14 mouse cellular contexts compared by ENCODE assay signal in the genomic region with DNA sequence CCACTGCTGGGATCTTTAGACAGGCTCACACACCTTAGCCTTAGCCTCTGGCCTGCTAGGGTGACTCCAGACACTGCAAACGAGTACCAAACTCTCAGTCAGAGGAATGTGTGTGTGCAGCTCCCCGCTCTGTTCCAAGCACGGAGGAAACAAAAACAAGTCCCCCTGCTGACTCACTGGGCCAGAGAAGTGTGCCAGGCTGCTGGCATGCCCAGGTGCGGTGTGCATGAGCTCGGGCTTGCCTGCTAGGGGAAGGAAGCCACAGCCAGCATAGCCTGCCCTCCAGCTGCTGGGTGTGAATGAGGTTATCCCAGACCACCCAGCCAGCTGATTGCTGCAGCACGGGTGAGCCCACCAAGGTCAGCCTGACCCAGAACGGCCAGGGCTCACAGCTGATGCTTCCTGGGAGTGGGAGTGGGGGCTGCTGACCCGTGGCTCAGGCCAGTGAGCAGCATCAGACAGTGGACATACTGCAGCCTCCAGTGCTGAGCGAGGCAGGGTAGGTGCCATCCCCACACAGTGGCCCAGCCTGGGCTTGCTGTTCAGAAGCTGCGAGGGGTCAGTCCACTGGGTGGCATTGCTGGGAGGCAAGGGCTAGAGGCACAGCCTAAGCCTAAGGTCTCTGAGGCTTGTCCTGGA. TPM values are rescaled to one million over a fixed set of nuclear protein-coding genes. Genes with fewer than 3 reads are reported as not detected.
DNase-seq lines count a peak whose midpoint lies in the region; ATAC-seq and TF ChIP-seq lines count a peak whose summit lies in the region.
"Had no signal": no experiment of that assay in that cellular context is flagged by ENCODE, and none has a peak within 500 bp of the region (broad histone marks: within the 10 kb centered on the region; RNA-seq: fewer than 3 reads in every experiment).

No protein-coding gene starts in this region.

- no peaks in the 10 kb centered on the region for H3K4me1 ChIP-seq in kidney, postnatal 0 days (replicated peaks; ENCODE audit: insufficient read depth, low read length)
- H3K4me1 ChIP-seq in intestine, embryonic 15.5 days (replicated peaks) = no peaks in the 10 kb centered on the region
- H3K4me1 ChIP-seq in forebrain, embryonic 15.5 days = peaks cover 13% of the 10 kb centered on the region

- peak; percentile 22; the same call in 1 of the 2 replicates for ATAC-seq in kidney, postnatal 0 days (replicated peaks; ENCODE audit: low FRiP score, low read depth)
- ATAC-seq in intestine, embryonic 15.5 days = no peak
- no peak for ATAC-seq in forebrain, embryonic 15.5 days (replicated peaks)

- TF ChIP-seq CTCF in gastrocnemius, adult 2 months (IDR thresholded peaks at IDR 0.05) = no peak
- no peak for TF ChIP-seq CTCF in layer of hippocampus, adult 2 months (conservative IDR thresholded peaks at IDR 0.05)
- TF ChIP-seq CTCF in kidney, postnatal 0 days (IDR thresholded peaks at IDR 0.05; ENCODE audit: low read depth) = no peak

- peak overlapping the region; percentile 81 for H3K27ac ChIP-seq in gastrocnemius, adult 2 months
- peak overlapping the region; percentile 79 for H3K27ac ChIP-seq in layer of hippocampus, adult 2 months
- no peak overlapping the region for H3K27ac ChIP-seq in kidney, postnatal 0 days
- no peak overlapping the region for H3K27ac ChIP-seq in intestine, embryonic 15.5 days
- no peak overlapping the region for H3K27ac ChIP-seq in forebrain, embryonic 15.5 days (replicated peaks)
- H3K27ac ChIP-seq: heart, embryonic 13.5 days had no signal

- no peak overlapping the region for H3K9ac ChIP-seq in kidney, postnatal 0 days (ENCODE audit: low read depth, low read length)
- H3K9ac ChIP-seq in intestine, embryonic 15.5 days = no peak overlapping the region
- H3K9ac ChIP-seq in forebrain, embryonic 15.5 days (replicated peaks) = no peak overlapping the region
- H3K9ac ChIP-seq: heart, embryonic 13.5 days had no signal

- intact Hi-C loops in gastrocnemius, adult 2 months (cut with DNase I) = no loop called here

- H3K4me3 ChIP-seq in gastrocnemius, adult 2 months = peak overlapping the region; percentile 23
- H3K4me3 ChIP-seq in layer of hippocampus, adult 2 months = no peak overlapping the region
- H3K4me3 ChIP-seq in kidney, postnatal 0 days (replicated peaks; ENCODE audit: low read depth, low read length) = no peak overlapping the region
- H3K4me3 ChIP-seq in intestine, embryonic 15.5 days (replicated peaks) = no peak overlapping the region
- no peak overlapping the region for H3K4me3 ChIP-seq in forebrain, embryonic 15.5 days
- H3K4me3 ChIP-seq: heart, embryonic 13.5 days had no signal

- peak; percentile 61 for DNase-seq in gastrocnemius, adult 2 months
- no peak for DNase-seq in gastrocnemius, postnatal 10 days
- peak in 1 of 2 experiments; percentile 41 for DNase-seq in layer of hippocampus, adult 2 months (ENCODE audit: low spot score in 2 of 2)
- DNase-seq in layer of hippocampus, adult 9-10 months (ENCODE audit: low spot score) = no peak
- DNase-seq in Muller cell, postnatal 12 days (ENCODE audit: inconsistent ontology term) = peak; percentile 70
- DNase-seq in kidney, postnatal 0 days (ENCODE audit: low spot score) = peak; percentile 25
- DNase-seq: left cerebral cortex, postnatal 4 days; lung, postnatal 10 days; retina, postnatal 1 day had no signal

- no peaks in the 10 kb centered on the region for H3K36me3 ChIP-seq in kidney, postnatal 0 days (ENCODE audit: insufficient read depth, low read length)
- H3K36me3 ChIP-seq in intestine, embryonic 15.5 days = peaks cover 7% of the 10 kb centered on the region; the same call in 1 of the 2 replicates
- 0 out of 2 replicates have a peak, but pooled peaks cover 10% of the 10 kb centered on the region for H3K36me3 ChIP-seq in forebrain, embryonic 15.5 days

- H3K4me2 ChIP-seq in kidney, postnatal 0 days (ENCODE audit: low read length) = no peak overlapping the region
- no peak overlapping the region for H3K4me2 ChIP-seq in intestine, embryonic 15.5 days (replicated peaks)
- no peak overlapping the region for H3K4me2 ChIP-seq in forebrain, embryonic 15.5 days (replicated peaks)
- H3K4me2 ChIP-seq: heart, embryonic 13.5 days had no signal

- no peaks in the 10 kb centered on the region for H3K27me3 ChIP-seq in kidney, postnatal 0 days (ENCODE audit: insufficient read depth, low read length)
- no peaks in the 10 kb centered on the region for H3K27me3 ChIP-seq in intestine, embryonic 15.5 days (replicated peaks)
- H3K27me3 ChIP-seq in forebrain, embryonic 15.5 days = no peaks in the 10 kb centered on the region
- H3K27me3 ChIP-seq: heart, embryonic 13.5 days had no signal

- 43% methylated on average over 10 of the region's 10 CpGs for WGBS in kidney, postnatal 0 days
- 74% methylated on average over 10 of the region's 10 CpGs for WGBS in intestine, embryonic 15.5 days
- 70% methylated on average over 10 of the region's 10 CpGs for WGBS in forebrain, embryonic 15.5 days

- H3K9me3 ChIP-seq in kidney, postnatal 0 days (replicated peaks; ENCODE audit: low read length) = no peaks in the 10 kb centered on the region
- no peaks in the 10 kb centered on the region for H3K9me3 ChIP-seq in intestine, embryonic 15.5 days
- H3K9me3 ChIP-seq in forebrain, embryonic 15.5 days = no peaks in the 10 kb centered on the region
- H3K9me3 ChIP-seq: heart, embryonic 13.5 days had no signal

RNA-seq across cellular contexts. Expression of gene Plbd2, which starts 8.2 kb away (rescaled TPM):
- 10 to 100 TPM; 33.7 to 47.8 TPM for total RNA-seq in gastrocnemius, adult 2 months (2021)
- total RNA-seq in gastrocnemius, postnatal 10 days (2021) = 10 to 100 TPM; 36.7 to 38.0 TPM
- 10 to 100 TPM; 62.6 to 66.0 TPM for total RNA-seq in layer of hippocampus, adult 2 months (2021)
- 73.7 and 78.2 TPM in 2 replicates for polyA plus RNA-seq in kidney, postnatal 0 days (2015; fragmentation: Nextera tagmentation; extraction: Ambion mirVana)
- 49.8 and 50.2 TPM in 2 replicates for polyA plus RNA-seq in intestine, embryonic 15.5 days (2015; fragmentation: Nextera tagmentation; extraction: Ambion mirVana)
- polyA plus RNA-seq in forebrain, embryonic 15.5 days (2015; fragmentation: Nextera tagmentation; extraction: Ambion mirVana) = 24.0 and 25.6 TPM in 2 replicates

RNA-seq across cellular contexts. Expression of gene Slc8b1, which starts 15.8 kb away (rescaled TPM):
- 10 to 100 TPM in 1 of 2 experiments, 1 to 10 TPM in 1; 8.1 to 10.5 TPM for total RNA-seq in gastrocnemius, adult 2 months (2021)
- 10 to 100 TPM; 15.1 to 20.0 TPM for total RNA-seq in gastrocnemius, postnatal 10 days (2021)
- total RNA-seq in layer of hippocampus, adult 2 months (2021) = 10 to 100 TPM in 1 of 2 experiments, 1 to 10 TPM in 1; 8.7 to 12.1 TPM
- polyA plus RNA-seq in kidney, postnatal 0 days (2015; fragmentation: Nextera tagmentation; extraction: Ambion mirVana) = 9.5 and 9.8 TPM in 2 replicates
- 6.2 and 6.6 TPM in 2 replicates for polyA plus RNA-seq in intestine, embryonic 15.5 days (2015; fragmentation: Nextera tagmentation; extraction: Ambion mirVana)
- 2.2 and 2.4 TPM in 2 replicates for polyA plus RNA-seq in forebrain, embryonic 15.5 days (2015; fragmentation: Nextera tagmentation; extraction: Ambion mirVana)

RNA-seq across cellular contexts. Expression of gene Sds, which starts 18.9 kb away (rescaled TPM):
- total RNA-seq in gastrocnemius, adult 2 months (2021) = under 1 TPM; 0.26 to 0.70 TPM
- total RNA-seq in gastrocnemius, postnatal 10 days (2021) = not detected
- under 1 TPM in 1 of 2 experiments, not detected in 1; 0.31 TPM for total RNA-seq in layer of hippocampus, adult 2 months (2021)
- not detected in 2 replicates for polyA plus RNA-seq in kidney, postnatal 0 days (2015; fragmentation: Nextera tagmentation; extraction: Ambion mirVana)
- not detected in 2 replicates for polyA plus RNA-seq in intestine, embryonic 15.5 days (2015; fragmentation: Nextera tagmentation; extraction: Ambion mirVana)
- not detected in 2 replicates for polyA plus RNA-seq in forebrain, embryonic 15.5 days (2015; fragmentation: Nextera tagmentation; extraction: Ambion mirVana)
- total RNA-seq: left cerebral cortex, postnatal 4 days; monocyte, adult 5-6 weeks had no signal
- polyA plus RNA-seq: heart, embryonic 13.5 days; large intestine, adult 2 months had no signal

RNA-seq across cellular contexts. Expression of gene Sdsl, which starts 22.6 kb away (rescaled TPM):
- total RNA-seq in gastrocnemius, adult 2 months (2021) = 1 to 10 TPM in 1 of 2 experiments, under 1 TPM in 1; 0.41 to 1.1 TPM
- total RNA-seq in gastrocnemius, postnatal 10 days (2021) = 1 to 10 TPM in 1 of 2 experiments, under 1 TPM in 1; 0.26 to 1.2 TPM
- total RNA-seq in layer of hippocampus, adult 2 months (2021) = 1 to 10 TPM; 7.9 to 8.5 TPM
- 12.0 and 13.3 TPM in 2 replicates for polyA plus RNA-seq in kidney, postnatal 0 days (2015; fragmentation: Nextera tagmentation; extraction: Ambion mirVana)
- 14.0 and 18.0 TPM in 2 replicates for polyA plus RNA-seq in intestine, embryonic 15.5 days (2015; fragmentation: Nextera tagmentation; extraction: Ambion mirVana)
- 2.3 and 2.6 TPM in 2 replicates for polyA plus RNA-seq in forebrain, embryonic 15.5 days (2015; fragmentation: Nextera tagmentation; extraction: Ambion mirVana)
- total RNA-seq: monocyte, adult 5-6 weeks had no signal

Comparison
In these comparisons a context has a peak if more than half of its experiments do, and no peak if none do; other contexts are left out.
1. DNase-seq: peak in gastrocnemius, adult 2 months (single experiment), Muller cell, postnatal 12 days (single experiment) and kidney, postnatal 0 days (single experiment); none in gastrocnemius, postnatal 10 days (single experiment) and layer of hippocampus, adult 9-10 months (single experiment).
2. H3K27ac ChIP-seq: peak in gastrocnemius, adult 2 months (single experiment) and layer of hippocampus, adult 2 months (single experiment); none in kidney, postnatal 0 days (single experiment), intestine, embryonic 15.5 days (single experiment) and forebrain, embryonic 15.5 days (single experiment).